Mouse (Mus musculus): ENCODE measurements around the gene Slc44a3. TPM values are rescaled to one million over a fixed set of nuclear protein-coding genes. Genes with fewer than 3 reads are reported as not detected.
"Not testable (repeated sequence)": the region's sequence is repeated elsewhere in the genome, so short reads cannot be mapped to it uniquely, and the experiment has no call there.

The Slc44a3 gene
- polyA plus RNA-seq, 1 experiment from 2014 or later, result 6.2 TPM

- no peak for ATAC-seq (ENCODE audit: insufficient number of reproducible peaks, low FRiP score, low TSS enrichment, low read depth)
- 11% methylated on average over 1 of the region's 1 CpGs for WGBS
- no peaks in the 10 kb centered on the region for H3K9me3 ChIP-seq (replicated peaks)
- no peak overlapping the region for H3K4me2 ChIP-seq (replicated peaks)
- H3K36me3 ChIP-seq, result no peaks in the 10 kb centered on the region
- H3K4me3 ChIP-seq (replicated peaks), result no peak overlapping the region
- no peaks in the 10 kb centered on the region for H3K27me3 ChIP-seq
- H3K9ac ChIP-seq, result no peak overlapping the region
- H3K4me1 ChIP-seq, result peaks cover 7% of the 10 kb centered on the region; the same call in 1 of the 2 replicates
- no peak overlapping the region for H3K27ac ChIP-seq (replicated peaks)
Measured at GRCm38 (mm10) chr3:121550370-121550769, 18.2 kb upstream of the Slc44a3 start.

- Histone ChIP-seq H3K9me3 (replicated peaks) (no peaks in the 10 kb centered on the region), H3K9ac (no peak overlapping the region), H3K4me3 (replicated peaks) (no peak overlapping the region), H3K27me3 (no peaks in the 10 kb centered on the region), H3K4me1 (no peaks in the 10 kb centered on the region), H3K36me3 (no peaks in the 10 kb centered on the region), H3K4me2 (replicated peaks) (no peak overlapping the region), H3K27ac (replicated peaks) (no peak overlapping the region)
- 48% methylated on average over 15 of the region's 15 CpGs for WGBS
- no peak for ATAC-seq (ENCODE audit: insufficient number of reproducible peaks, low FRiP score, low TSS enrichment, low read depth)
Measured at GRCm38 (mm10) chr3:121547851-121548624, 15.8 kb upstream of the Slc44a3 start.

- H3K27ac ChIP-seq (replicated peaks), result no peak overlapping the region
- H3K36me3 ChIP-seq, result no peaks in the 10 kb centered on the region
- WGBS, result 66% methylated on average over 5 of the region's 5 CpGs
- no peaks in the 10 kb centered on the region for H3K9me3 ChIP-seq (replicated peaks)
- H3K4me3 ChIP-seq (replicated peaks), result no peak overlapping the region
- no peak overlapping the region for H3K9ac ChIP-seq
- H3K4me2 ChIP-seq (replicated peaks), result no peak overlapping the region
- H3K27me3 ChIP-seq, result no peaks in the 10 kb centered on the region
- ATAC-seq (ENCODE audit: insufficient number of reproducible peaks, low FRiP score, low TSS enrichment, low read depth), result no peak
- 0 out of 2 replicates have a peak, but pooled peaks cover 3% of the 10 kb centered on the region for H3K4me1 ChIP-seq
Measured at GRCm38 (mm10) chr3:121540621-121541020, 8.4 kb upstream of the Slc44a3 start.

- H3K9me3 ChIP-seq (replicated peaks), result no peaks in the 10 kb centered on the region
- H3K4me2 ChIP-seq (replicated peaks), result 0 out of 2 replicates have a peak overlapping the region, but pooled peaks have one; percentile 17
- 8% methylated on average over 8 of the region's 8 CpGs for WGBS
- no peaks in the 10 kb centered on the region for H3K36me3 ChIP-seq
- no peaks in the 10 kb centered on the region for H3K27me3 ChIP-seq
- no peak overlapping the region for H3K4me3 ChIP-seq (replicated peaks)
- H3K9ac ChIP-seq, result no peak overlapping the region
- 0 out of 2 replicates have a peak, but pooled peaks cover 3% of the 10 kb centered on the region for H3K4me1 ChIP-seq
- no peak overlapping the region for H3K27ac ChIP-seq (replicated peaks)
- ATAC-seq (ENCODE audit: insufficient number of reproducible peaks, low FRiP score, low TSS enrichment, low read depth), result no peak
Measured at GRCm38 (mm10) chr3:121539871-121540431, 7.7 kb upstream of the Slc44a3 start.

- not testable (repeated sequence) for H3K4me1 ChIP-seq; H3K4me2 ChIP-seq (replicated peaks); H3K9ac ChIP-seq; H3K36me3 ChIP-seq; H3K27me3 ChIP-seq; H3K9me3 ChIP-seq (replicated peaks); ATAC-seq (ENCODE audit: insufficient number of reproducible peaks, low FRiP score, low TSS enrichment, low read depth); H3K4me3 ChIP-seq (replicated peaks); H3K27ac ChIP-seq (replicated peaks)
- 72% methylated on average over 3 of the region's 3 CpGs for WGBS
Measured at GRCm38 (mm10) chr3:121538847-121539246, 6.6 kb upstream of the Slc44a3 start.

GRCm38 (mm10) chr3:121537996-121538395, 5.8 kb upstream of the Slc44a3 start:
- no peaks in the 10 kb centered on the region for H3K36me3 ChIP-seq
- H3K4me3 ChIP-seq (replicated peaks), result no peak overlapping the region
- no peak overlapping the region for H3K27ac ChIP-seq (replicated peaks)
- ATAC-seq (ENCODE audit: insufficient number of reproducible peaks, low FRiP score, low TSS enrichment, low read depth), result no peak
- H3K9ac ChIP-seq, result no peak overlapping the region
- no peak overlapping the region for H3K4me2 ChIP-seq (replicated peaks)
- 0 out of 2 replicates have a peak, but pooled peaks cover 3% of the 10 kb centered on the region for H3K4me1 ChIP-seq
- 72% methylated on average over 3 of the region's 3 CpGs for WGBS
- 0 out of 2 replicates have a peak, but pooled peaks cover 1% of the 10 kb centered on the region for H3K27me3 ChIP-seq
- no peaks in the 10 kb centered on the region for H3K9me3 ChIP-seq (replicated peaks)

GRCm38 (mm10) chr3:121536803-121537202, 4.6 kb upstream of the Slc44a3 start:
- Histone ChIP-seq H3K27ac (replicated peaks) (no peak overlapping the region), H3K27me3 (peaks cover 9% of the 10 kb centered on the region), H3K4me1 (peaks cover 10% of the 10 kb centered on the region), H3K4me3 (replicated peaks) (no peak overlapping the region), H3K9me3 (replicated peaks) (no peaks in the 10 kb centered on the region), H3K36me3 (no peaks in the 10 kb centered on the region), H3K4me2 (replicated peaks) (no peak overlapping the region), H3K9ac (no peak overlapping the region)
- ATAC-seq (ENCODE audit: insufficient number of reproducible peaks, low FRiP score, low TSS enrichment, low read depth), result no peak
- 74% methylated on average over 9 of the region's 9 CpGs for WGBS

- Histone ChIP-seq H3K9me3 (replicated peaks) (no peaks in the 10 kb centered on the region), H3K4me1 (peaks cover 12% of the 10 kb centered on the region)
- WGBS, result 69% methylated on average over 3 of the region's 3 CpGs
Measured at GRCm38 (mm10) chr3:121535813-121536504, 3.8 kb upstream of the Slc44a3 start.

GRCm38 (mm10) chr3:121531370-121532148, 645 bp downstream of the Slc44a3 start:
- WGBS, result 49% methylated on average over 16 of the region's 16 CpGs
- H3K36me3 ChIP-seq, result no peaks in the 10 kb centered on the region

More at GRCm38 (mm10) chr3:121535813-121536504, 3.8 kb upstream of the Slc44a3 start:
- Histone ChIP-seq H3K4me2 (replicated peaks) (no peak overlapping the region), H3K36me3 (no peaks in the 10 kb centered on the region), H3K27ac (replicated peaks) (no peak overlapping the region), H3K27me3 (peaks cover 11% of the 10 kb centered on the region), H3K4me3 (replicated peaks) (no peak overlapping the region), H3K9ac (no peak overlapping the region)
- ATAC-seq (ENCODE audit: insufficient number of reproducible peaks, low FRiP score, low TSS enrichment, low read depth), result no peak

GRCm38 (mm10) chr3:121530546-121531258, 1.5 kb downstream of the Slc44a3 start:
- Histone ChIP-seq H3K36me3 (no peaks in the 10 kb centered on the region), H3K4me1 (peaks cover 26% of the 10 kb centered on the region), H3K9ac (no peak overlapping the region), H3K4me3 (replicated peaks) (no peak overlapping the region), H3K4me2 (replicated peaks) (no peak overlapping the region), H3K27me3 (peaks cover 11% of the 10 kb centered on the region), H3K27ac (replicated peaks) (no peak overlapping the region), H3K9me3 (replicated peaks) (no peaks in the 10 kb centered on the region)
- ATAC-seq (ENCODE audit: insufficient number of reproducible peaks, low FRiP score, low TSS enrichment, low read depth), result no peak
- WGBS, result 74% methylated on average over 10 of the region's 10 CpGs

More at GRCm38 (mm10) chr3:121531370-121532148, 645 bp downstream of the Slc44a3 start:
- H3K4me1 ChIP-seq, result peaks cover 17% of the 10 kb centered on the region
- peak overlapping the region; percentile 48 for H3K4me2 ChIP-seq (replicated peaks)
- H3K9ac ChIP-seq, result no peak overlapping the region
- H3K27ac ChIP-seq (replicated peaks), result no peak overlapping the region
- ATAC-seq (ENCODE audit: insufficient number of reproducible peaks, low FRiP score, low TSS enrichment, low read depth), result 0 out of 2 replicates have a peak, but pooled peaks have one; percentile 13
- H3K4me3 ChIP-seq (replicated peaks), result peak overlapping the region; percentile 26
- no peaks in the 10 kb centered on the region for H3K9me3 ChIP-seq (replicated peaks)
- peaks cover 11% of the 10 kb centered on the region for H3K27me3 ChIP-seq

Measured in embryonic facial prominence, embryonic 15.5 days (tissue).